Comparison of ENCODE assay signal across 8 mouse cellular contexts in the genomic region with DNA sequence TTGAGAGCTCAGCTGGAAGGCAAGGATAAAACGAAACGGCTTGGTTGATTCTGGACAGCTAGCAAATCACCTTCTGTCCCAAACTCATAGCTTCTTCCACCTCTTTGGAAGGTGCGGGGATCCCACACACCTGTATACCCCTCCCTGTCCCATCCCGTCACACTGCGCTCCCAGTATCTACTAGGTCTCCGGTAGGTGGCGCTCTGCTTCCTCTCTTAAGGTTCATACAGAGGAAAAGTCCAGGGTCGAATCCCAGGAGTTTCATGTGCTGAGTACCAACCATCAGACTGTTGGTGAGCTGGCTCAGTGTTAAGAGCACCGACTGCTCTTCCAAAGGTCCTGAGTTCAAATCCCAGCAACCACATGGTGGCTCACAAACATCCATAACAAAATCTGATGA. TPM values are rescaled to one million over a fixed set of nuclear protein-coding genes. Genes with fewer than 3 reads are reported as not detected.
A peak's percentile ranks its signal among the peaks of the same experiment; 100 is the strongest.
DNase-seq lines count a peak whose midpoint lies in the region; ATAC-seq and TF ChIP-seq lines count a peak whose summit lies in the region.

No protein-coding gene starts in this region.

- H3K27me3 ChIP-seq in neural tube, embryonic 15.5 days (replicated peaks), result no peaks in the 10 kb centered on the region
- no peaks in the 10 kb centered on the region for H3K27me3 ChIP-seq in intestine, postnatal 0 days (replicated peaks; ENCODE audit: control insufficient read depth, insufficient read depth, low read length)
- H3K27me3 ChIP-seq in limb, embryonic 14.5 days (ENCODE audit: control insufficient read depth, insufficient read depth, low read length), result no peaks in the 10 kb centered on the region
- no peaks in the 10 kb centered on the region for H3K27me3 ChIP-seq in testis, adult 2 months (ENCODE audit: control insufficient read depth, insufficient read depth, low read length)

- H3K4me1 ChIP-seq in neural tube, embryonic 15.5 days, result no peaks in the 10 kb centered on the region
- H3K4me1 ChIP-seq in intestine, postnatal 0 days (replicated peaks; ENCODE audit: control insufficient read depth, insufficient read depth, low read length), result no peaks in the 10 kb centered on the region
- no peaks in the 10 kb centered on the region for H3K4me1 ChIP-seq in limb, embryonic 14.5 days (ENCODE audit: control insufficient read depth, insufficient read depth, low read length)
- H3K4me1 ChIP-seq in testis, adult 2 months (ENCODE audit: control insufficient read depth, insufficient read depth, low read length), result no peaks in the 10 kb centered on the region

- H3K27ac ChIP-seq in neural tube, embryonic 15.5 days (replicated peaks), result no peak overlapping the region
- no peak overlapping the region for H3K27ac ChIP-seq in intestine, postnatal 0 days (ENCODE audit: low read depth, low read length)
- no peak overlapping the region for H3K27ac ChIP-seq in limb, embryonic 14.5 days (replicated peaks; ENCODE audit: low read depth, low read length)
- H3K27ac ChIP-seq in testis, adult 2 months (ENCODE audit: control insufficient read depth, insufficient read depth, low read depth, low read length), result no peak overlapping the region

- H3K9ac ChIP-seq in neural tube, embryonic 15.5 days (replicated peaks), result no peak overlapping the region
- no peak overlapping the region for H3K9ac ChIP-seq in intestine, postnatal 0 days (ENCODE audit: low read depth, low read length)
- no peak overlapping the region for H3K9ac ChIP-seq in limb, embryonic 14.5 days (ENCODE audit: low read depth, low read length, severe bottlenecking)

- TF ChIP-seq CTCF in intestine, postnatal 0 days (IDR thresholded peaks at IDR 0.05; ENCODE audit: low read depth), result peak; percentile 86
- TF ChIP-seq CTCF in testis, adult 2 months (IDR thresholded peaks at IDR 0.05; ENCODE audit: control insufficient read depth, insufficient read depth, insufficient replicate concordance, low read depth, low read length), result peak; percentile 74; the same call in 1 of the 2 replicates

- 14% methylated on average over 9 of the region's 9 CpGs for WGBS in neural tube, embryonic 15.5 days
- 14% methylated on average over 9 of the region's 9 CpGs for WGBS in intestine, postnatal 0 days
- WGBS in limb, embryonic 14.5 days, result 14% methylated on average over 9 of the region's 9 CpGs

- no peak overlapping the region for H3K4me3 ChIP-seq in neural tube, embryonic 15.5 days (replicated peaks)
- no peak overlapping the region for H3K4me3 ChIP-seq in intestine, postnatal 0 days (ENCODE audit: low read depth, low read length)
- H3K4me3 ChIP-seq in limb, embryonic 14.5 days (replicated peaks; ENCODE audit: low read length), result no peak overlapping the region
- H3K4me3 ChIP-seq in testis, adult 2 months (ENCODE audit: control insufficient read depth, low read depth, low read length), result no peak overlapping the region

- no peaks in the 10 kb centered on the region for H3K9me3 ChIP-seq in neural tube, embryonic 15.5 days (replicated peaks)
- H3K9me3 ChIP-seq in intestine, postnatal 0 days (ENCODE audit: control insufficient read depth), result no peaks in the 10 kb centered on the region
- H3K9me3 ChIP-seq in limb, embryonic 14.5 days (ENCODE audit: control insufficient read depth, low read length), result no peaks in the 10 kb centered on the region

- TF ChIP-seq POLR2A in limb, embryonic 14.5 days (IDR thresholded peaks at IDR 0.05; ENCODE audit: borderline replicate concordance, extremely low read depth, insufficient read depth, insufficient read length), result no peak
- no peak for TF ChIP-seq POLR2A in testis, adult 2 months (IDR thresholded peaks at IDR 0.05; ENCODE audit: control insufficient read depth, low read depth, low read length)

- H3K36me3 ChIP-seq in neural tube, embryonic 15.5 days, result no peaks in the 10 kb centered on the region
- H3K36me3 ChIP-seq in intestine, postnatal 0 days (ENCODE audit: control insufficient read depth, insufficient read depth), result no peaks in the 10 kb centered on the region
- H3K36me3 ChIP-seq in limb, embryonic 14.5 days (ENCODE audit: control insufficient read depth, insufficient read depth, low read length), result no peaks in the 10 kb centered on the region
- H3K36me3 ChIP-seq in testis, adult 2 months (ENCODE audit: control insufficient read depth, insufficient read depth, low read length), result no peaks in the 10 kb centered on the region

- peak; percentile 62 for DNase-seq in neural tube, embryonic 10.5 days (ENCODE audit: extremely low spot score, low spot score)
- DNase-seq in cerebellum, postnatal 10 days, result peak; percentile 83 to 86
- DNase-seq in frontal cortex, postnatal 25 days (ENCODE audit: low spot score in 2 of 2), result peak; percentile 25 to 45
- peak; percentile 82 for DNase-seq in limb, embryonic 14.5 days (ENCODE audit: low spot score)
- DNase-seq in natural killer cell, adult 2 months (ENCODE audit: low spot score in 2 of 2), result peak; percentile 21 to 40

- no peak for ATAC-seq in neural tube, embryonic 15.5 days (ENCODE audit: low FRiP score)
- ATAC-seq in intestine, postnatal 0 days, result peak; percentile 44
- no peak for ATAC-seq in limb, embryonic 14.5 days (ENCODE audit: low FRiP score, low read depth)

- no peak overlapping the region for H3K4me2 ChIP-seq in neural tube, embryonic 15.5 days
- H3K4me2 ChIP-seq in intestine, postnatal 0 days (replicated peaks; ENCODE audit: low read depth), result no peak overlapping the region
- H3K4me2 ChIP-seq in limb, embryonic 14.5 days (replicated peaks; ENCODE audit: low read depth, low read length, severe bottlenecking), result no peak overlapping the region

RNA-seq across cellular contexts. Expression of gene Gsta2, which starts 2.5 kb away (rescaled TPM):
- polyA plus RNA-seq in neural tube, embryonic 15.5 days (2015; fragmentation: Nextera tagmentation; extraction: Ambion mirVana), result 0.82 TPM in 1 of 2 replicates, not detected in the other
- polyA plus RNA-seq in intestine, postnatal 0 days (2015; fragmentation: Nextera tagmentation; extraction: Ambion mirVana), result 94.5 and 130 TPM in 2 replicates
- 1.2 and 3.0 TPM in 2 replicates for polyA plus RNA-seq in limb, embryonic 14.5 days (2012; rRNA removed)
- polyA plus RNA-seq in limb, embryonic 14.5 days (2014; fragmentation: Nextera tagmentation; extraction: Ambion mirVana), result 4.6 and 7.8 TPM in 2 replicates
- 8.7 and 12.8 TPM in 2 replicates for polyA plus RNA-seq in testis, adult 2 months (2012; rRNA removed)

RNA-seq across cellular contexts. Expression of gene Dppa5a, which starts 9.9 kb away (rescaled TPM):
- 3.6 and 4.4 TPM in 2 replicates for polyA plus RNA-seq in neural tube, embryonic 15.5 days (2015; fragmentation: Nextera tagmentation; extraction: Ambion mirVana)
- polyA plus RNA-seq in intestine, postnatal 0 days (2015; fragmentation: Nextera tagmentation; extraction: Ambion mirVana), result not detected in 2 replicates
- 0.67 and 0.92 TPM in 2 replicates for polyA plus RNA-seq in limb, embryonic 14.5 days (2012; rRNA removed)
- 0.70 and 0.76 TPM in 2 replicates for polyA plus RNA-seq in limb, embryonic 14.5 days (2014; fragmentation: Nextera tagmentation; extraction: Ambion mirVana)
- polyA plus RNA-seq in testis, adult 2 months (2012; rRNA removed), result 0.47 and 1.2 TPM in 2 replicates

RNA-seq across cellular contexts. Expression of gene Ooep, which starts 20.5 kb away (rescaled TPM):
- polyA plus RNA-seq in neural tube, embryonic 15.5 days (2015; fragmentation: Nextera tagmentation; extraction: Ambion mirVana), result 3.8 and 4.4 TPM in 2 replicates
- polyA plus RNA-seq in intestine, postnatal 0 days (2015; fragmentation: Nextera tagmentation; extraction: Ambion mirVana), result 0.47 and 0.51 TPM in 2 replicates
- polyA plus RNA-seq in limb, embryonic 14.5 days (2012; rRNA removed), result 2.0 and 2.2 TPM in 2 replicates
- polyA plus RNA-seq in limb, embryonic 14.5 days (2014; fragmentation: Nextera tagmentation; extraction: Ambion mirVana), result 3.6 TPM in 2 replicates
- not detected in 2 replicates for polyA plus RNA-seq in testis, adult 2 months (2012; rRNA removed)

RNA-seq across cellular contexts. Expression of gene Omt2b, which starts 30.7 kb away (rescaled TPM):
- polyA plus RNA-seq in neural tube, embryonic 15.5 days (2015; fragmentation: Nextera tagmentation; extraction: Ambion mirVana), result not detected in 2 replicates
- polyA plus RNA-seq in intestine, postnatal 0 days (2015; fragmentation: Nextera tagmentation; extraction: Ambion mirVana), result not detected in 2 replicates
- polyA plus RNA-seq in limb, embryonic 14.5 days (2012; rRNA removed), result not detected in 2 replicates
- not detected in 2 replicates for polyA plus RNA-seq in limb, embryonic 14.5 days (2014; fragmentation: Nextera tagmentation; extraction: Ambion mirVana)
- polyA plus RNA-seq in testis, adult 2 months (2012; rRNA removed), result not detected in 2 replicates

RNA-seq across cellular contexts. Expression of gene Ddx43, which starts 37.5 kb away (rescaled TPM):
- 0.29 and 0.65 TPM in 2 replicates for polyA plus RNA-seq in neural tube, embryonic 15.5 days (2015; fragmentation: Nextera tagmentation; extraction: Ambion mirVana)
- 0.05 and 0.10 TPM in 2 replicates for polyA plus RNA-seq in intestine, postnatal 0 days (2015; fragmentation: Nextera tagmentation; extraction: Ambion mirVana)
- polyA plus RNA-seq in limb, embryonic 14.5 days (2012; rRNA removed), result 0.72 and 1.0 TPM in 2 replicates
- 0.26 and 0.43 TPM in 2 replicates for polyA plus RNA-seq in limb, embryonic 14.5 days (2014; fragmentation: Nextera tagmentation; extraction: Ambion mirVana)
- 3.0 and 4.0 TPM in 2 replicates for polyA plus RNA-seq in testis, adult 2 months (2012; rRNA removed)

Comparison
In these comparisons a context has a peak if more than half of its experiments do, and no peak if none do; other contexts are left out.
1. DNase-seq: peak in every context shown above with its lines; median percentile 84 in cerebellum, postnatal 10 days; 82 in limb, embryonic 14.5 days; 62 in neural tube, embryonic 10.5 days; 35 in frontal cortex, postnatal 25 days; 30 in natural killer cell, adult 2 months.